Mouse (Mus musculus) MEL (cell line): ENCODE data around the gene Get4. TPM values are rescaled to one million over a fixed set of nuclear protein-coding genes. Genes with fewer than 3 reads are reported as not detected.

Experiments
- DNase-seq: peaks from one replicate; pipeline ENCODE4 v3.0.0; 2011; ENCODE audit warnings: low read depth, low spot score
- H3K27ac ChIP-seq: 2 replicates; pipeline ENCODE4 v1.5.1; 2012; ENCODE audit warnings: low read depth, mild to moderate bottlenecking, control low read depth, low read length, moderate library complexity; ENCODE audit not compliant: control insufficient read depth
- H3K27me3 ChIP-seq, 2 experiments: fragments of 150-350 bp in 1 of 2; sonication (generic) in 1 of 2; 2 replicates each; pipeline ENCODE4 v1.6.1; 2012; ENCODE audit warnings: low read length in 2 of 2, mild to moderate bottlenecking in 2 of 2, improper control_type of control experiment in 1 of 2, moderate library complexity in 1 of 2; ENCODE audit not compliant: insufficient read depth in 2 of 2, control insufficient read depth in 1 of 2
- H3K36me3 ChIP-seq, 2 experiments: 2 replicates each; pipeline ENCODE4 v1.6.1; 2012 to 2014; ENCODE audit warnings: low read length in 2 of 2, improper control_type of control experiment in 1 of 2, inconsistent platforms in 1 of 2, mild to moderate bottlenecking in 1 of 2; ENCODE audit not compliant: insufficient read depth in 2 of 2, control insufficient read depth in 1 of 2
- H3K4me1 ChIP-seq, 2 experiments: fragments of 150-350 bp in 1 of 2; sonication (generic) in 1 of 2; 2 replicates each; pipeline ENCODE4 v1.6.1; 2012; ENCODE audit warnings: low read length in 2 of 2, improper control_type of control experiment in 1 of 2, mild to moderate bottlenecking in 1 of 2; ENCODE audit not compliant: insufficient read depth in 2 of 2, control insufficient read depth in 1 of 2
- H3K4me3 ChIP-seq, 2 experiments: fragments of 150-350 bp in 1 of 2; sonication (generic) in 1 of 2; 2 replicates each; pipeline ENCODE4 v1.5.1; 2012; ENCODE audit warnings: low read depth in 2 of 2, low read length in 2 of 2, mild to moderate bottlenecking in 2 of 2, moderate library complexity in 2 of 2, control low read depth in 1 of 2, improper control_type of control experiment in 1 of 2; ENCODE audit not compliant: control insufficient read depth in 1 of 2, insufficient read depth in 1 of 2
- H3K79me2 ChIP-seq: 2 replicates; pipeline ENCODE4 v1.6.1; 2012; ENCODE audit warnings: mild to moderate bottlenecking, low read length, moderate library complexity; ENCODE audit not compliant: control insufficient read depth, poor library complexity, insufficient read depth
- H3K9ac ChIP-seq: 2 replicates; pipeline ENCODE4 v1.6.1; 2012; ENCODE audit warnings: low read depth, mild to moderate bottlenecking, control low read depth, low read length, moderate library complexity; ENCODE audit not compliant: control insufficient read depth, poor library complexity, severe bottlenecking
- H3K9me3 ChIP-seq: fragments of 150-350 bp; sonication (generic); replicated peaks from 2 replicates; pipeline ENCODE4 v1.6.1; 2012; ENCODE audit warnings: mild to moderate bottlenecking, low read length, improper control_type of control experiment, moderate library complexity; ENCODE audit not compliant: insufficient read depth
- CHD1 ChIP-seq: IDR thresholded peaks from 2 replicates; pipeline ENCODE4 v1.6.1; 2012; ENCODE audit warnings: low read depth, mild to moderate bottlenecking, inconsistent platforms, low read length, improper control_type of control experiment
- CHD2 ChIP-seq: IDR thresholded peaks from 2 replicates; pipeline ENCODE4 v1.6.1; 2011; ENCODE audit warnings: low read length, improper control_type of control experiment
- CTCF ChIP-seq, 3 experiments: IDR thresholded peaks in 2 of 3; conservative IDR thresholded peaks in 1 of 3; 2 replicates each; pipeline ENCODE4 v1.5.1; 2011 to 2012; ENCODE audit warnings: low read length in 3 of 3, low read depth in 2 of 3, mild to moderate bottlenecking in 2 of 3, improper control_type of control experiment in 1 of 3, inconsistent platforms in 1 of 3, mixed read lengths in 1 of 3, moderate library complexity in 1 of 3; ENCODE audit not compliant: control insufficient read depth in 1 of 3, insufficient read depth in 1 of 3, poor library complexity in 1 of 3, severe bottlenecking in 1 of 3
- ELF1 ChIP-seq: IDR thresholded peaks from 2 replicates; pipeline ENCODE4 v1.6.1; 2014; ENCODE audit warnings: low read depth, mild to moderate bottlenecking, inconsistent platforms, low read length, improper control_type of control experiment, moderate library complexity
- ETS1 ChIP-seq: IDR thresholded peaks from 2 replicates; pipeline ENCODE4 v1.6.1; 2012; ENCODE audit warnings: low read depth, mild to moderate bottlenecking, inconsistent platforms, low read length, improper control_type of control experiment, moderate library complexity
- GABPA ChIP-seq: IDR thresholded peaks from 2 replicates; pipeline ENCODE4 v1.6.1; 2012; ENCODE audit warnings: low read depth, mild to moderate bottlenecking, inconsistent platforms, low read length, improper control_type of control experiment, moderate library complexity
- JUND ChIP-seq: IDR thresholded peaks from 2 replicates; pipeline ENCODE4 v1.6.1; 2011; ENCODE audit warnings: low read depth, mild to moderate bottlenecking, improper control_type of control experiment, low read length
- MAX ChIP-seq: IDR thresholded peaks from 2 replicates; pipeline ENCODE4 v1.6.1; 2011; ENCODE audit warnings: low read length, improper control_type of control experiment
- MXI1 ChIP-seq: IDR thresholded peaks from 2 replicates; pipeline ENCODE4 v1.6.1; 2011; ENCODE audit warnings: mild to moderate bottlenecking, low read depth, low read length, improper control_type of control experiment
- MYB ChIP-seq: IDR thresholded peaks from 2 replicates; pipeline ENCODE4 v1.6.1; 2011; ENCODE audit warnings: mild to moderate bottlenecking, low read depth, low read length, improper control_type of control experiment
- MYC ChIP-seq: IDR thresholded peaks from 2 replicates; pipeline ENCODE4 v1.6.1; 2011; ENCODE audit warnings: low read depth, mild to moderate bottlenecking, low read length, improper control_type of control experiment, moderate library complexity
- POLR2AphosphoS2 ChIP-seq: IDR thresholded peaks from 2 replicates; pipeline ENCODE4 v1.6.1; 2011; ENCODE audit warnings: low read length, improper control_type of control experiment
- RAD21 ChIP-seq: IDR thresholded peaks from 2 replicates; pipeline ENCODE4 v1.6.1; 2011; ENCODE audit warnings: mild to moderate bottlenecking, low read depth, low read length, improper control_type of control experiment
- UBTF ChIP-seq: IDR thresholded peaks from 2 replicates; pipeline ENCODE4 v1.6.1; 2012; ENCODE audit warnings: low read depth, mild to moderate bottlenecking, inconsistent platforms, low read length, improper control_type of control experiment, moderate library complexity, borderline replicate concordance; ENCODE audit not compliant: insufficient read depth
- ZNF384 ChIP-seq: IDR thresholded peaks from 2 replicates; pipeline ENCODE4 v1.6.1; 2012; ENCODE audit warnings: low read depth, mild to moderate bottlenecking, inconsistent platforms, low read length, improper control_type of control experiment
- polyA plus RNA-seq, 2 experiments: library from polyadenylated mRNA; stranded (reverse) in 1 of 2; unstranded in 1 of 2; fragments of >175 nt in 1 of 2; fragments of >200 nt in 1 of 2; gene quantifications; 2 replicates each; pipeline versions ENCODE4 v1.2.1 to v1.2.4; 2012; ENCODE audit warnings: low replicate concordance in 2 of 2, low read depth in 1 of 2; ENCODE audit not compliant: insufficient read length in 2 of 2, insufficient read depth in 1 of 2, missing spikeins in 1 of 2
- total RNA-seq: library from RNA; depleted of rRNA; stranded (reverse); fragments of 300-350 nt; gene quantifications from 2 replicates; pipeline ENCODE4 v1.2.3, GENCODE M21; 2012

Get4 gene
- total and polyA plus RNA-seq, 3 experiments = 117 to 180 TPM; not detected in 1

DNA sequence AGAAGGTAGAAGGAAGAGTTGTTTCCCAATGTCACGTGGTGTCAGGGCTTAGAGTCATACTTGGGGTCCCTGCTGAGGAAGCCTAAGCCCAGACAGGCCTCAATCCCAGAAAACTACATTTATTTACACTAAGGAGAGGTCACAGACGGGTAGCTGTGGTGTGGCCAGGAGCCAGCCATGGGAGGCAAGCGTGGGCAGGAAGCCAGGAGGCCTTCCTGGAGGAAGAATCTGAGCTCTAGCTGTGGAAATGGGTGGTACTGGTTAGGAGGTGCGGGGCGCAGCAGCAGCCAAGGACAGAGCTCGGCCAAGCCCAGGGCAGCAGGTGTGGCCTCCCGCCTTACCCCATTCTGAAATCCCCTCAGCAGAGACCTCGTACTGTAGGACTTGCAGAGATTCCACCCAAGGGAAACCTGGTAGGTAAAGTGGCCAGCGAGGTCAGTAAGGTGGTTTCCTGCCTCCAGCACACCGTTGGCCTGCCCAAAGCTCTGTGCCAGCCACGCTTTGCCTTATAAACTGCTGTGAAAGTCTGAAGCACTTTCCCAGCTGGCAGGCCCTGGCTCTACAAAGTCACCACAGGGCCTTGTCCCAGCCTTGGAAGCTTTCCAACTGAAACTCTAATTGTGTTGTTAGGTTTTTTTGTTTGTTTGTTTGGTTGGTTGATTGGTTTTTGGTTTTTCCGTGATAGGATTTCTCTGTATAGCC, 63.0 kb downstream of the Get4 start:
- peaks cover 0 to 2% of the 10 kb centered on the region in 2 experiments; a peak in 1 of 4 replicates for H3K4me1 ChIP-seq

DNA sequence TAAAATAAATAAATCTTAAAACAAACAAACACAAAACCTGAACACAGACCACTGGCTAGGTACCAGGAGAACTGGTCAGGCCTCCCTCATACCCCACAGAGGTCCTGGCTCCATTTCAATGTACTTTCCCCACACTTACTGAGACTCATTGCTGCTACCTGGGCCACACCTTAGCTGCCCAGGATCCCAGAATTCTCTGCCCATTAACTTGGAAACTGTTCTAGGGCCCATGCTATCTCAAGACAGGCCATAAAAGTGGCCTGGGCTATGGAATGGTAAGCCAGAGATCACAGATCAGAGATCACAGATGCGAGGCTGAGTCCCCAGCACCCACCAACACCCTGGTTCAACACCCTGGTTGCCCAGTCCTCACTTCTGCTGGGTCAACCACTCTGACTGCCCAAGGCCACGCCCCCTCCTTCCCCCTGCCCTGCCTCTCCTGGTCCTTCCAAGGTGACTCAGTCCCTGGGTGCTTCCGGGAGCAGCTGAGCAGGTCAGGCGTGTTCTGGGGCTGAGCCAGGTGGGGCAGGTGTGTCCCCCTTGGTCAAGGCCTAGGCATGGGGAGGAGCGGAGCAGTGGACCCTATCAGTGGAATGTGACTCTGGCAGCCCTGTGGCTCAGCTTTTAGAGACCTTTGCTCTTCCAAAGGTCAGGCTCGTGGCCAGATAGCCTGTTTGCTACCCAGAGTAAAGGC, 65.0 kb downstream of the Get4 start:
- Histone ChIP-seq H3K4me1 (no peaks in the 10 kb centered on the region), H3K9ac (no peak overlapping the region), H3K27me3 (no peaks in the 10 kb centered on the region), H3K4me3 (no peak overlapping the region), H3K9me3 (no peaks in the 10 kb centered on the region), H3K36me3 (no peaks in the 10 kb centered on the region), H3K27ac (no peak overlapping the region), H3K79me2 (peaks cover under 1% of the 10 kb centered on the region; the same call in 1 of the 2 replicates)
- DNase-seq = no peak
- no peak for TF ChIP-seq POLR2AphosphoS2
- no peak for TF ChIP-seq CHD2
- no peak for TF ChIP-seq ETS1
- no peak for TF ChIP-seq JUND
- no peak for TF ChIP-seq UBTF
- TF ChIP-seq ELF1 = no peak
- no peak for TF ChIP-seq MXI1
- no peak for TF ChIP-seq MAX
- TF ChIP-seq GABPA = no peak
- TF ChIP-seq ZNF384 = no peak
- no peak for TF ChIP-seq MYB

More for the DNA sequence above, 63.0 kb downstream of the Get4 start:
- H3K27me3 ChIP-seq = no peaks in the 10 kb centered on the region
- H3K79me2 ChIP-seq = 0 out of 2 replicates have a peak, but pooled peaks cover 3% of the 10 kb centered on the region
- no peak overlapping the region for H3K9ac ChIP-seq
- no peaks in the 10 kb centered on the region for H3K9me3 ChIP-seq
- no peak overlapping the region for H3K27ac ChIP-seq
- peaks cover 0 to 2% of the 10 kb centered on the region in 2 experiments; a peak in 2 of 4 replicates for H3K36me3 ChIP-seq
- H3K4me3 ChIP-seq = no peak overlapping the region
- TF ChIP-seq ETS1 = no peak
- no peak for TF ChIP-seq CTCF (IDR thresholded peaks at IDR 0.05 in 2 of 3, conservative IDR thresholded peaks at IDR 0.05 in 1 of 3; ENCODE audit: control insufficient read depth in 1 of 3, insufficient read depth in 1 of 3, low read depth in 2 of 3, low read length in 3 of 3, poor library complexity in 1 of 3, severe bottlenecking in 1 of 3)
- TF ChIP-seq RAD21 = no peak
- TF ChIP-seq CHD1 = no peak
- no peak for TF ChIP-seq MYC
- TF ChIP-seq POLR2AphosphoS2 = no peak
- no peak for TF ChIP-seq UBTF
- DNase-seq = no peak
